9 mouse cellular contexts compared by ENCODE assay signal in the genomic region with DNA sequence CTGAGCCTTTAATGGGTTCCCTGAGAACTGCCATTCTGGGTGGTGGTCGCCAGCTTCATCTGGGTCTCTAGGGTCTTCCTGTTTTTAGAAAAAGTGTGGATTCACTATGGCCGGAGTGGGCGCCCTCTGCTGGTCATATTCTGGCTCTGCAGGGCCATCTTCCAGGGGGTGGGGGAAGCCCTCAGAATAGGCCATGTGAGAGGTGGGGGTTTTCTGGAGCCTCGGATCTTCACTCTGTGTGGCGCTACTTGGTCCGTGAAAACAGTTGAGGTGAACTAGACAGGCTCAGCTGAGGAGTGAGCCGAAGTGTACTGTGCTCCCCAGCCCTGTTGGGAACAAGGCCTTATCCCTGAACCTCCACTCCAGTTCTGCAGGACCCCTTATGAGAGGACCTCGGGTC. TPM values are rescaled to one million over a fixed set of nuclear protein-coding genes. Genes with fewer than 3 reads are reported as not detected.
DNase-seq lines count a peak whose midpoint lies in the region; ATAC-seq and TF ChIP-seq lines count a peak whose summit lies in the region.
"Had no signal": no experiment of that assay in that cellular context is flagged by ENCODE, and none has a peak within 500 bp of the region (broad histone marks: within the 10 kb centered on the region; RNA-seq: fewer than 3 reads in every experiment).

No protein-coding gene starts in this region.

- H3K27ac ChIP-seq in cerebellum, adult 2 months (ENCODE audit: insufficient read depth, low read length), result no peak overlapping the region
- no peak overlapping the region for H3K27ac ChIP-seq in forebrain, postnatal 0 days (ENCODE audit: low read depth, low read length)
- peak overlapping the region; percentile 86 for H3K27ac ChIP-seq in limb, embryonic 10.5 days
- no peak overlapping the region for H3K27ac ChIP-seq in midbrain, embryonic 13.5 days

- H3K4me2 ChIP-seq in forebrain, postnatal 0 days (ENCODE audit: low read depth), result peak overlapping the region; percentile 37
- H3K4me2 ChIP-seq in midbrain, embryonic 13.5 days (replicated peaks), result peak overlapping the region; percentile 32

- H3K9ac ChIP-seq in forebrain, postnatal 0 days, result no peak overlapping the region
- no peak overlapping the region for H3K9ac ChIP-seq in midbrain, embryonic 13.5 days (replicated peaks)

- no peaks in the 10 kb centered on the region for H3K27me3 ChIP-seq in cerebellum, adult 2 months (ENCODE audit: control insufficient read depth, insufficient read depth, low read length)
- no peaks in the 10 kb centered on the region for H3K27me3 ChIP-seq in forebrain, postnatal 0 days (ENCODE audit: insufficient read depth, low read length)
- H3K27me3 ChIP-seq in limb, embryonic 10.5 days (ENCODE audit: low read depth, poor library complexity, severe bottlenecking), result peaks cover 26% of the 10 kb centered on the region
- peaks cover 33% of the 10 kb centered on the region for H3K27me3 ChIP-seq in midbrain, embryonic 13.5 days

- no peak overlapping the region for H3K4me3 ChIP-seq in cerebellum, adult 2 months (replicated peaks; ENCODE audit: insufficient read depth, low read depth, low read length)
- 0 out of 2 replicates have a peak overlapping the region, but pooled peaks have one; percentile 3 for H3K4me3 ChIP-seq in forebrain, postnatal 0 days (ENCODE audit: low read depth, low read length)
- peak overlapping the region; percentile 49 for H3K4me3 ChIP-seq in limb, embryonic 10.5 days
- H3K4me3 ChIP-seq in midbrain, embryonic 13.5 days (replicated peaks), result no peak overlapping the region

- peaks cover 9% of the 10 kb centered on the region; the same call in 1 of the 2 replicates for H3K4me1 ChIP-seq in cerebellum, adult 2 months (ENCODE audit: control insufficient read depth, insufficient read depth, low read length)
- peaks cover 14% of the 10 kb centered on the region; the same call in 1 of the 2 replicates for H3K4me1 ChIP-seq in forebrain, postnatal 0 days (ENCODE audit: insufficient read depth)
- H3K4me1 ChIP-seq in limb, embryonic 10.5 days, result peaks cover 51% of the 10 kb centered on the region
- peaks cover 53% of the 10 kb centered on the region for H3K4me1 ChIP-seq in midbrain, embryonic 13.5 days (replicated peaks)

- no peak for TF ChIP-seq POLR2A in cerebellum, adult 2 months (IDR thresholded peaks at IDR 0.05; ENCODE audit: borderline replicate concordance, insufficient read depth, low read length)

- WGBS in cerebellum, adult 2 months, result 6% methylated on average over 8 of the region's 8 CpGs
- 4% methylated on average over 8 of the region's 8 CpGs for WGBS in forebrain, postnatal 0 days
- WGBS in limb, embryonic 10.5 days, result 2% methylated on average over 8 of the region's 8 CpGs
- 2% methylated on average over 8 of the region's 8 CpGs for WGBS in midbrain, embryonic 13.5 days

- DNase-seq in urinary bladder, postnatal 14 days (ENCODE audit: low spot score), result peak; percentile 33
- no peak for DNase-seq in urinary bladder, postnatal 36 days (ENCODE audit: low spot score in 2 of 2)
- DNase-seq in cerebellum, adult 2 months, result peak; percentile 46 to 66
- peak; percentile 78 for DNase-seq in forebrain, postnatal 0 days
- peak; percentile 86 for DNase-seq in limb, embryonic 10.5 days (ENCODE audit: low spot score)
- DNase-seq in thymus, postnatal 10 days (ENCODE audit: low spot score in 2 of 2), result peak; percentile 9 to 43
- no peak for DNase-seq in layer of hippocampus, postnatal 36 days

- H3K36me3 ChIP-seq in forebrain, postnatal 0 days (ENCODE audit: insufficient read depth), result no peaks in the 10 kb centered on the region
- H3K36me3 ChIP-seq in limb, embryonic 10.5 days, result no peaks in the 10 kb centered on the region
- H3K36me3 ChIP-seq in midbrain, embryonic 13.5 days, result no peaks in the 10 kb centered on the region

- no peaks in the 10 kb centered on the region for H3K9me3 ChIP-seq in forebrain, postnatal 0 days (ENCODE audit: low read length)
- no peaks in the 10 kb centered on the region for H3K9me3 ChIP-seq in limb, embryonic 10.5 days (replicated peaks)
- no peaks in the 10 kb centered on the region for H3K9me3 ChIP-seq in midbrain, embryonic 13.5 days

- TF ChIP-seq CTCF in cerebellum, adult 2 months (IDR thresholded peaks at IDR 0.05; ENCODE audit: borderline replicate concordance, insufficient read depth, low read depth, low read length), result peak; percentile 70
- TF ChIP-seq CTCF in forebrain, postnatal 0 days (IDR thresholded peaks at IDR 0.05; ENCODE audit: low read depth), result peak; percentile 87

- peak; percentile 56 for ATAC-seq in forebrain, postnatal 0 days
- ATAC-seq in midbrain, embryonic 13.5 days, result peak; percentile 64; the same call in 1 of the 2 replicates

RNA-seq across cellular contexts. Expression of gene Fndc5, which starts 6.7 kb away (rescaled TPM):
- polyA plus RNA-seq in cerebellum, adult 2 months (2012; rRNA removed), result 192 TPM in 2 replicates
- 10.3 and 11.6 TPM in 2 replicates for total RNA-seq in forebrain, postnatal 0 days (2014; rRNA removed)
- 5.8 and 8.3 TPM in 2 replicates for polyA plus RNA-seq in forebrain, postnatal 0 days (2015; fragmentation: Nextera tagmentation; extraction: Ambion mirVana)
- polyA plus RNA-seq in limb, embryonic 10.5 days (2016; fragmentation: Nextera tagmentation; extraction: Ambion mirVana), result 2.0 and 2.6 TPM in 2 replicates
- polyA plus RNA-seq in midbrain, embryonic 13.5 days (2015; fragmentation: Nextera tagmentation; extraction: Ambion mirVana), result 1.9 and 2.0 TPM in 2 replicates
- total RNA-seq in layer of hippocampus, postnatal 36 days (2021), result 10 to 100 TPM; 76.2 to 78.0 TPM

RNA-seq across cellular contexts. Expression of gene Hpca, which starts 8.3 kb away (rescaled TPM):
- polyA plus RNA-seq in cerebellum, adult 2 months (2012; rRNA removed), result 148 and 176 TPM in 2 replicates
- 129 and 214 TPM in 2 replicates for total RNA-seq in forebrain, postnatal 0 days (2014; rRNA removed)
- polyA plus RNA-seq in forebrain, postnatal 0 days (2015; fragmentation: Nextera tagmentation; extraction: Ambion mirVana), result 110 and 128 TPM in 2 replicates
- polyA plus RNA-seq in limb, embryonic 10.5 days (2016; fragmentation: Nextera tagmentation; extraction: Ambion mirVana), result 0.30 and 0.69 TPM in 2 replicates
- 17.1 and 17.9 TPM in 2 replicates for polyA plus RNA-seq in midbrain, embryonic 13.5 days (2015; fragmentation: Nextera tagmentation; extraction: Ambion mirVana)
- 1,000 to 10,000 TPM; 2,384 to 2,720 TPM for total RNA-seq in layer of hippocampus, postnatal 36 days (2021)

RNA-seq across cellular contexts. Expression of gene Tmem54, which starts 24.8 kb away (rescaled TPM):
- 0.16 TPM in 2 replicates for polyA plus RNA-seq in cerebellum, adult 2 months (2012; rRNA removed)
- total RNA-seq in forebrain, postnatal 0 days (2014; rRNA removed), result not detected in 2 replicates
- polyA plus RNA-seq in forebrain, postnatal 0 days (2015; fragmentation: Nextera tagmentation; extraction: Ambion mirVana), result not detected in 2 replicates
- 6.8 and 7.3 TPM in 2 replicates for polyA plus RNA-seq in limb, embryonic 10.5 days (2016; fragmentation: Nextera tagmentation; extraction: Ambion mirVana)
- polyA plus RNA-seq in midbrain, embryonic 13.5 days (2015; fragmentation: Nextera tagmentation; extraction: Ambion mirVana), result not detected in 2 replicates
- not detected for total RNA-seq in layer of hippocampus, postnatal 36 days (2021)
- total RNA-seq: heart, postnatal 14 days had no signal

RNA-seq across cellular contexts. Expression of gene S100pbp, which starts 59.4 kb away (rescaled TPM):
- 28.5 and 31.3 TPM in 2 replicates for polyA plus RNA-seq in cerebellum, adult 2 months (2012; rRNA removed)
- 41.4 and 52.2 TPM in 2 replicates for total RNA-seq in forebrain, postnatal 0 days (2014; rRNA removed)
- 11.0 and 15.6 TPM in 2 replicates for polyA plus RNA-seq in forebrain, postnatal 0 days (2015; fragmentation: Nextera tagmentation; extraction: Ambion mirVana)
- polyA plus RNA-seq in limb, embryonic 10.5 days (2016; fragmentation: Nextera tagmentation; extraction: Ambion mirVana), result 29.7 and 34.5 TPM in 2 replicates
- 19.9 and 21.3 TPM in 2 replicates for polyA plus RNA-seq in midbrain, embryonic 13.5 days (2015; fragmentation: Nextera tagmentation; extraction: Ambion mirVana)
- 10 to 100 TPM; 31.8 to 34.8 TPM for total RNA-seq in layer of hippocampus, postnatal 36 days (2021)

RNA-seq across cellular contexts. Expression of gene Yars, which starts 59.4 kb away (rescaled TPM):
- polyA plus RNA-seq in cerebellum, adult 2 months (2012; rRNA removed), result 104 and 107 TPM in 2 replicates
- 97.7 and 119 TPM in 2 replicates for total RNA-seq in forebrain, postnatal 0 days (2014; rRNA removed)
- polyA plus RNA-seq in forebrain, postnatal 0 days (2015; fragmentation: Nextera tagmentation; extraction: Ambion mirVana), result 108 and 120 TPM in 2 replicates
- 98.9 and 103 TPM in 2 replicates for polyA plus RNA-seq in limb, embryonic 10.5 days (2016; fragmentation: Nextera tagmentation; extraction: Ambion mirVana)
- 102 and 115 TPM in 2 replicates for polyA plus RNA-seq in midbrain, embryonic 13.5 days (2015; fragmentation: Nextera tagmentation; extraction: Ambion mirVana)
- 10 to 100 TPM; 84.4 to 95.9 TPM for total RNA-seq in layer of hippocampus, postnatal 36 days (2021)

Comparison
In these comparisons a context has a peak if more than half of its experiments do, and no peak if none do; other contexts are left out.
1. DNase-seq: peak in urinary bladder, postnatal 14 days (single experiment), cerebellum, adult 2 months (2 of 2), forebrain, postnatal 0 days (single experiment), limb, embryonic 10.5 days (single experiment) and thymus, postnatal 10 days (2 of 2); none in urinary bladder, postnatal 36 days (0 of 2) and layer of hippocampus, postnatal 36 days (0 of 2).
2. H3K4me3 ChIP-seq: peak in forebrain, postnatal 0 days (single experiment) and limb, embryonic 10.5 days (single experiment); none in cerebellum, adult 2 months (single experiment) and midbrain, embryonic 13.5 days (single experiment).
3. RNA of gene Fndc5, which starts 6.7 kb away (polyA plus RNA-seq): 192 TPM in cerebellum, adult 2 months; 5.8 to 8.3 TPM in forebrain, postnatal 0 days, 2.0 to 2.6 TPM in limb, embryonic 10.5 days and 1.9 to 2.0 TPM in midbrain, embryonic 13.5 days; every median in the first group is over 10 times any median in the second.
4. RNA of gene Hpca, which starts 8.3 kb away (polyA plus RNA-seq): 148 to 176 TPM in cerebellum, adult 2 months, 110 to 128 TPM in forebrain, postnatal 0 days and 17.1 to 17.9 TPM in midbrain, embryonic 13.5 days; 0.30 to 0.69 TPM in limb, embryonic 10.5 days; every median in the first group is over 10 times any median in the second.